ENCODE assay signal across 8 mouse cellular contexts in genomic region chr6:125481667-125482390, GRCm38 (mm10). TPM values are rescaled to one million over a fixed set of nuclear protein-coding genes. Genes with fewer than 3 reads are reported as not detected.
A peak's percentile ranks its signal among the peaks of the same experiment; 100 is the strongest.
DNase-seq lines count a peak whose midpoint lies in the region; ATAC-seq lines count a peak whose summit lies in the region.

No protein-coding gene starts in this region.

- ATAC-seq in inflammation-experienced regulatory T-cells, adult 6 months, result peak; percentile 7
- no peak for ATAC-seq in lung, embryonic 15.5 days (ENCODE audit: borderline replicate concordance, extremely low read depth, low FRiP score, low TSS enrichment)

- H3K27ac ChIP-seq in lung, embryonic 15.5 days, result peak overlapping the region; percentile 83

- H3K9me3 ChIP-seq in lung, embryonic 15.5 days, result no peaks in the 10 kb centered on the region

- 47% methylated on average over 7 of the region's 7 CpGs for WGBS in lung, embryonic 15.5 days

- H3K27me3 ChIP-seq in lung, embryonic 15.5 days, result no peaks in the 10 kb centered on the region

- peak overlapping the region; percentile 37; the same call in 1 of the 2 replicates for H3K4me2 ChIP-seq in lung, embryonic 15.5 days

- DNase-seq in heart, adult 11 months, result peak; percentile 98
- no peak for DNase-seq in heart, postnatal 25 days (ENCODE audit: low spot score)
- DNase-seq in Muller cell, postnatal 12 days (ENCODE audit: inconsistent ontology term), result peak; percentile 72
- no peak for DNase-seq in urinary bladder, postnatal 4 days (ENCODE audit: low spot score in 2 of 2)
- DNase-seq in left cerebral cortex, adult 9 months (ENCODE audit: low spot score in 2 of 2), result no peak
- no peak for DNase-seq in embryo, embryonic 10.5 days (ENCODE audit: low spot score)

- no peaks in the 10 kb centered on the region for H3K36me3 ChIP-seq in lung, embryonic 15.5 days

- peaks cover 59% of the 10 kb centered on the region for H3K4me1 ChIP-seq in lung, embryonic 15.5 days

- H3K9ac ChIP-seq in lung, embryonic 15.5 days, result no peak overlapping the region

- no peak overlapping the region for H3K4me3 ChIP-seq in lung, embryonic 15.5 days

- intact Hi-C loops in heart, postnatal 25 days (cut with DNase I), result no loop called here

RNA-seq across cellular contexts. Expression of gene Cd9, which starts 12.8 kb away (rescaled TPM):
- 10 to 100 TPM; 57.5 to 63.4 TPM for total RNA-seq in heart, postnatal 25 days (2021)
- 100 to 1,000 TPM; 101 to 147 (median 147) TPM for polyA plus RNA-seq in inflammation-experienced regulatory T-cells, adult 6 months (2017; shearing (Covaris generic))
- polyA plus RNA-seq in lung, embryonic 15.5 days (2015; fragmentation: Nextera tagmentation; extraction: Ambion mirVana), result 226 and 250 TPM in 2 replicates

Comparison
In these comparisons a context has a peak if more than half of its experiments do, and no peak if none do; other contexts are left out.
1. DNase-seq: peak in heart, adult 11 months (single experiment) and Muller cell, postnatal 12 days (single experiment); none in heart, postnatal 25 days (single experiment), urinary bladder, postnatal 4 days (0 of 2), left cerebral cortex, adult 9 months (0 of 2) and embryo, embryonic 10.5 days (single experiment).